Mouse (Mus musculus) intestine, embryonic 14.5 days (tissue): Measurements from ENCODE around the gene Acap3. TPM values are rescaled to one million over a fixed set of nuclear protein-coding genes. Genes with fewer than 3 reads are reported as not detected.

ENCODE experiments used
- ATAC-seq: fragments of 200-750 bp; cut with Nextera tagmentation; replicated peaks from 2 replicates; pipeline ENCODE4 v1.8.0; 2017; ENCODE audit warnings: low read depth, moderate number of reproducible peaks, moderate TSS enrichment, moderate library complexity; ENCODE audit not compliant: low FRiP score, low TSS enrichment
- DNase-seq: peaks from one replicate; pipeline ENCODE4 v3.0.0-alpha.2; 2018; ENCODE audit warnings: low spot score
- H3K27ac ChIP-seq: fragments of 300-500 bp; sonication (generic); 2 replicates; pipeline ENCODE4 v1.5.1; 2014; ENCODE audit warnings: low read depth, mild to moderate bottlenecking, control low read depth
- H3K27me3 ChIP-seq: fragments of 300-500 bp; sonication (generic); replicated peaks from 2 replicates; pipeline ENCODE4 v1.6.1; 2014; ENCODE audit warnings: low read length, control low read depth; ENCODE audit not compliant: control insufficient read depth, insufficient read depth
- H3K36me3 ChIP-seq: fragments of 300-500 bp; sonication (generic); 2 replicates; pipeline ENCODE4 v1.6.1; 2014; ENCODE audit warnings: low read length, control low read depth; ENCODE audit not compliant: control insufficient read depth, insufficient read depth
- H3K4me1 ChIP-seq: fragments of 300-500 bp; sonication (generic); replicated peaks from 2 replicates; pipeline ENCODE4 v1.6.1; 2014; ENCODE audit warnings: low read length, control low read depth, mixed read lengths; ENCODE audit not compliant: control insufficient read depth, insufficient read depth
- H3K4me2 ChIP-seq: fragments of 300-500 bp; sonication (generic); 2 replicates; pipeline ENCODE4 v1.6.1; 2014; ENCODE audit warnings: low read length
- H3K4me3 ChIP-seq: fragments of 300-500 bp; sonication (generic); 2 replicates; pipeline ENCODE4 v1.5.1; 2014; ENCODE audit warnings: low read depth, low read length, control low read depth, mixed read lengths
- H3K9ac ChIP-seq: fragments of 300-500 bp; sonication (generic); 2 replicates; pipeline ENCODE4 v1.6.1; 2014; ENCODE audit warnings: mild to moderate bottlenecking, low read length
- H3K9me3 ChIP-seq: fragments of 300-500 bp; sonication (generic); 2 replicates; pipeline ENCODE4 v1.6.1; 2016; ENCODE audit warnings: low read length, control low read depth; ENCODE audit not compliant: control insufficient read depth
- WGBS: fragments of 180-500 bp; shearing (Covaris S2); extraction: QIAGEN DNeasy Blood & Tissue Kit; methylation state at CpG from one replicate; pipeline ENCODE4 v1.1.7; 2014; 5-methylcytosine and 5-hydroxymethylcytosine counted together
- polyA plus RNA-seq: library from polyadenylated mRNA; unstranded; fragments of >200 nt; fragmentation: Nextera tagmentation; extraction: Ambion mirVana; gene quantifications from 2 replicates; pipeline ENCODE4 v1.2.1, GENCODE M21; 2014

Acap3 gene
- polyA plus RNA-seq, result 16.2 and 16.6 TPM in 2 replicates

- ATAC-seq, result peak; percentile 88
- H3K4me1 ChIP-seq, result peaks cover 33% of the 10 kb centered on the region
- H3K4me3 ChIP-seq, result peak within 1 kb of the TSS; percentile 89
- H3K36me3 ChIP-seq, result peaks cover 39% of the 10 kb centered on the region
- H3K4me2 ChIP-seq, result peak within 1 kb of the TSS; percentile 94
- peak within 1 kb of the TSS; percentile 74 for H3K9ac ChIP-seq
- DNase-seq, result peak; percentile 97
- no peaks in the 10 kb centered on the region for H3K27me3 ChIP-seq
- no peaks in the 10 kb centered on the region for H3K9me3 ChIP-seq
- under 1% methylated on average over 52 of the region's 52 CpGs for WGBS
- H3K27ac ChIP-seq, result peak within 1 kb of the TSS; percentile 91
Observed at GRCm38 (mm10) chr4:155891551-155892001, at the start of gene Acap3, which contains the start of gene Pusl1. Gene Acap3, plus strand, starts transcription at chr4:155891822. Gene Pusl1, minus strand, starts transcription at chr4:155891781.

DNA sequence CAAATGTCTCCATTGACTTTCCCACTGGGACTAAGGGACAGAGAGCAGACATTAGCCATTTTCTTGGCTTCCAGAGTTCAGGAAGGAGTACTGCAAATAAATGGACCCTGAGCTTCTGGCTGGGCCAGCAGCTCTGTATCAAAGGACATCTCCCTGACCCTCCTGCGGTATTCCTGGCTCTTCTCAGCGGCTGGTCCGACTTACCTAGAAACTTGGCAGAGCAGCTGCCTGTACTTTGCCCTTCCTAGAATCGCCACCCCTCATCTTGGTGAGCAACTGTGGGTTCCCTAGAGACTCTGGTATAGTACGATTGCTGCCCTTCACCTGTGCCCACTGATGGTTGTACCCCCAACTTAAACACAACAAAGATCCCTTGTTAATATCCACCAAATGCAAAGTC lies 48.4 kb upstream of the Acap3 start:
- ATAC-seq (no peak), DNase-seq (no peak)
- no peak overlapping the region for H3K4me2 ChIP-seq
- H3K9me3 ChIP-seq, result no peaks in the 10 kb centered on the region
- peaks cover 17% of the 10 kb centered on the region for H3K36me3 ChIP-seq
- H3K9ac ChIP-seq, result no peak overlapping the region
- WGBS, result 93% methylated on average over 5 of the region's 5 CpGs
- H3K4me3 ChIP-seq, result no peak overlapping the region
- no peaks in the 10 kb centered on the region for H3K27me3 ChIP-seq
- peaks cover 36% of the 10 kb centered on the region for H3K4me1 ChIP-seq
- no peak overlapping the region for H3K27ac ChIP-seq

- 3% methylated on average over 62 of the region's 65 CpGs for WGBS
Observed at GRCm38 (mm10) chr4:155846871-155847578, 44.6 kb upstream of the Acap3 start, which contains the start of gene Dvl1. Gene Dvl1, plus strand, starts transcription at chr4:155847402.

DNA sequence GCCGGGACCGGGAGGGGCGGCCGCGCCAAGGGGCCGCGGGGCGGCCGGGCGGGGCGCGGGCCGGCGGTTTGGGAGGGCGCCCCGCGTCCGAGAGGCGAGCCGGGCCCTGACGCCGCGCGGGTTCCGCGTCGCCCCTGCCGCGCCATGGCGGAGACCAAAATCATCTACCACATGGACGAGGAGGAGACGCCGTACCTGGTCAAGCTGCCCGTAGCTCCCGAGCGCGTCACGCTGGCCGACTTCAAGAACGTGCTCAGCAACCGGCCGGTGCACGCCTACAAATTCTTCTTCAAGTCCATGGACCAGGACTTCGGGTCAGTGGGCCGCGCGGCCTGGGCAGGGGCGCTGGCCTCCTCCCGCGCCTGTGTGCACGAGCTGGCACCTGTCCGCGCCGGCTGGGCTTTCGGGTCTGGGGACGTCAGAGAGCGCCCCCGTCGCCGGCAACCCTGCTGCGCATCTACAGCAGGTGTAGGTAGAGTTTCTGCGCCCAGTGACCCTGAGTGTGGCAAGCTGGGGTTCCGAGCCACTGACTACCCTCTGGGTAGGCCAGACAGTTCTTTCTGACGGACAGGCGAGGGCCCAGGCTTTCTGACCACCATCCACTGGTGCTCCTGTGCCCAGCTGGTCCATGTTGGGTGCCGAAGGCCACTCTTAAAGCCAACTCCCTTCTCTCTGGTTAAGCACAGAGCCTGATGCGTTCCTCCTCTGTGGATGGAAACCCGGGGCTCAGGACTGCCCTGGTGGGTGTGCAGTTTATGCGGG lies 43.9 kb upstream of the Acap3 start:
- Histone ChIP-seq H3K36me3 (peaks cover 12% of the 10 kb centered on the region), H3K4me2 (peak overlapping the region; percentile 95), H3K9ac (peak overlapping the region; percentile 85), H3K27me3 (no peaks in the 10 kb centered on the region), H3K27ac (peak overlapping the region; percentile 33), H3K4me1 (peaks cover 23% of the 10 kb centered on the region), H3K9me3 (no peaks in the 10 kb centered on the region), H3K4me3 (peak overlapping the region; percentile 79)
- DNase-seq, result peak; percentile 81
- peak; percentile 57 for ATAC-seq
- WGBS, result 3% methylated on average over 66 of the region's 69 CpGs

More at GRCm38 (mm10) chr4:155846871-155847578, 44.6 kb upstream of the Acap3 start, which contains the start of gene Dvl1:
- H3K36me3 ChIP-seq, result peaks cover 17% of the 10 kb centered on the region
- no peaks in the 10 kb centered on the region for H3K27me3 ChIP-seq
- H3K9me3 ChIP-seq, result no peaks in the 10 kb centered on the region
- H3K4me1 ChIP-seq, result peaks cover 23% of the 10 kb centered on the region
- ATAC-seq (peak; percentile 91), DNase-seq (peak; percentile 98)
- H3K27ac ChIP-seq, result peak within 1 kb of the TSS; percentile 43
- peak within 1 kb of the TSS; percentile 95 for H3K4me2 ChIP-seq
- H3K4me3 ChIP-seq, result peak within 1 kb of the TSS; percentile 79
- peak within 1 kb of the TSS; percentile 85 for H3K9ac ChIP-seq

- H3K27ac ChIP-seq, result no peak overlapping the region
- no peak for DNase-seq
- peak overlapping the region; percentile 79 for H3K4me3 ChIP-seq
- peak overlapping the region; percentile 95 for H3K4me2 ChIP-seq
- peak overlapping the region; percentile 85 for H3K9ac ChIP-seq
- no peaks in the 10 kb centered on the region for H3K27me3 ChIP-seq
- 60% methylated on average over 7 of the region's 7 CpGs for WGBS
- H3K4me1 ChIP-seq, result peaks cover 23% of the 10 kb centered on the region
- no peaks in the 10 kb centered on the region for H3K9me3 ChIP-seq
- no peak for ATAC-seq
- H3K36me3 ChIP-seq, result peaks cover 6% of the 10 kb centered on the region
Observed at GRCm38 (mm10) chr4:155848434-155849095, 43.1 kb upstream of the Acap3 start.

DNA sequence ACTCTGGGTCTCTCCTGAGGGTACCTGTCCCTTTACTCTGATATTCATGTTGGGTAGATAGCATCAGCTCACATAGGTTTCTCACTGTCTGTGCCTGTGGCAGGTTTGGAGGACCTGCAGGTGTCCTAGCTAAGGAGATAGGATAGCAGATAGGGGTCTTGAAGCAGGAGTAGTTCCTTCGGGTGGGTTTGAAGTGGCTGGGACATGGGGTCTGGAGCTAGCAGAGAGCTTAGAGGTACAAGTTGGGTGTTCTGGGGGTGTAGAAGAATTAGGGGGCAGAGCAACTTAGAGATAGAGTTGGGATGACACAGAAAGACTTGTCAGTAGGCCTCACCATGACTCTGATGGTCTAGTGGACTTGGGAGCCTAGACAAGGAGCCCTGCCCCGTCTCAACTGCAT lies 42.2 kb upstream of the Acap3 start:
- 86% methylated on average over 2 of the region's 2 CpGs for WGBS

DNA sequence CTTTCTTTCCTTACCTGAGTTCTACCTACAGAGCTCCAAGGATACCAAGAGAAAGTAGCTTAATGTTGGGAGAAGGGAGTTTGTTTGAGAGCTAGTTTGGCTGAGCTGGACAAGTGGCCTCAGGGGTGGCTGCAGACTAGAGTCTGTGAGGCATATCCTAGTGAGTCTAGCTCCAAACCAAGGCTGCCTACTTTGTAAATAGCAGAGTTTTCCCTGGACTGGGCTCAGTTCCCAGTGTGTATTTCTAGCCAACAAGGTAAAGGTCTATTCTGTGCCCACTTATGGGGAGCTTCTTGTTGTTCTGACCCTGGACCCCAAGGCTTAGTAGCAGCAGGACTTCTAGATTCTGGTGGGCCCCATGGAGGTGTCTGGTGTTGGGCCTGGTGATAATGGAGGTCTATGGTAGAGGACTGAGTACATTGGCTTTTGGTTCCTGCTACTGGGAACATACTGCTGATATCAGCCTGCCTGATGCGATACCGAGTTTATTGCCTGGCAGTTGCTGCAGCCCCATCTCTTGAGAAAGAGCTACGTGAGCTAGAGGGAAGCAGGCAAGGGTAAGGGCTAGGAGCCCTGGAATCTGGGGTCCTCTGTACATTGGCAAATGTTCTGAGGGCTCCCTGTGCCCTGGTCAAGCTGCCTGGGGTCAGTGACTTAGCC lies 41.7 kb upstream of the Acap3 start:
- no peak overlapping the region for H3K4me3 ChIP-seq
- H3K9me3 ChIP-seq, result no peaks in the 10 kb centered on the region
- no peaks in the 10 kb centered on the region for H3K27me3 ChIP-seq
- H3K9ac ChIP-seq, result no peak overlapping the region
- 97% methylated on average over 3 of the region's 3 CpGs for WGBS
- H3K4me2 ChIP-seq, result no peak overlapping the region
- DNase-seq (no peak), ATAC-seq (no peak)
- no peak overlapping the region for H3K27ac ChIP-seq
- peaks cover 13% of the 10 kb centered on the region for H3K36me3 ChIP-seq
- H3K4me1 ChIP-seq, result peaks cover 23% of the 10 kb centered on the region

More for the DNA sequence above, 42.2 kb upstream of the Acap3 start:
- DNase-seq (no peak), ATAC-seq (no peak)
- Histone ChIP-seq H3K27ac (no peak overlapping the region), H3K4me1 (peaks cover 23% of the 10 kb centered on the region), H3K4me3 (no peak overlapping the region), H3K9me3 (no peaks in the 10 kb centered on the region), H3K27me3 (no peaks in the 10 kb centered on the region), H3K36me3 (peaks cover 8% of the 10 kb centered on the region), H3K4me2 (no peak overlapping the region), H3K9ac (no peak overlapping the region)

DNA sequence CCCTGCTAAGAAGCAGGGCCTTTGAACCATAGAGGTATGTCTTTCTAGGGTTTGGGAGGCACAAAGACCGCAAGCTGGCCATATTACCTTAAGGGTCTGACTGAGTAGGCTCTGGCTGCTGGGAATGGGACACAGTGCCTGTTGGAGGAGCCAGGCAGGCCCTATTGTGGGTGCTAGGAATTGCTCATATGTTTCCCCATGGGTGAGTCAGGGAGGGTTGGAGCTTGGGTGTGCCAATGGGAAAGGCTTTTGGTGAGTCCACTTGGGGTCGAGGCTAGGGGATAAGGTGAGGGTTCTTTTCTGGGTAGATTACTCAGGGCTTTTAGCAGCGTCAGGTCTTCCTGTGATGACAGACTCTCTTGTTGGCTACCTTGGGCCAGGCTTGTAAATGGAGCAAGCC lies 40.3 kb upstream of the Acap3 start:
- Histone ChIP-seq H3K27me3 (no peaks in the 10 kb centered on the region), H3K9ac (no peak overlapping the region), H3K27ac (no peak overlapping the region), H3K4me2 (no peak overlapping the region), H3K4me1 (peaks cover 23% of the 10 kb centered on the region), H3K36me3 (peaks cover 26% of the 10 kb centered on the region), H3K4me3 (no peak overlapping the region), H3K9me3 (no peaks in the 10 kb centered on the region)
- WGBS, result 89% methylated on average over 3 of the region's 3 CpGs
- DNase-seq (no peak), ATAC-seq (no peak)
